Mouse (Mus musculus) stomach, postnatal 0 days (tissue): Measurements from ENCODE around the gene Arrb2.

ENCODE experiments used
- CTCF ChIP-seq: IDR thresholded peaks from 2 replicates; pipeline ENCODE4 v1.5.1; 2016; ENCODE audit warnings: antibody characterized with exemption, low read depth, mild to moderate bottlenecking, moderate library complexity
- EP300 ChIP-seq: optimal IDR thresholded peaks from 2 replicates; pipeline ENCODE3; 2016; ENCODE audit warnings: antibody characterized with exemption

GRCm38 (mm10) chr11:70465824-70466223 is 33.4 kb downstream of the Arrb2 start:
- TF ChIP-seq CTCF, result no peak
- TF ChIP-seq EP300, result no peak
